Mouse (Mus musculus) megakaryocyte, embryonic 14.5 days (primary cell): ENCODE data around the gene Endou.

ENCODE experiments used
- FLI1 ChIP-seq: IDR thresholded peaks from 2 replicates; pipeline ENCODE4 v1.6.1; 2012; ENCODE audit warnings: low read length, inconsistent platforms, mixed read lengths
- GATA1 ChIP-seq: IDR thresholded peaks from 3 replicates; pipeline ENCODE4 v1.6.1; 2012; ENCODE audit warnings: mixed read lengths, low read length, inconsistent platforms, borderline replicate concordance

- TF ChIP-seq GATA1: no peak
- TF ChIP-seq FLI1: no peak
These were observed 5.8 kb downstream of the Endou start for GRCm38 (mm10) chr15:97725198-97725785.
